10 mouse cellular contexts compared by ENCODE assay signal in the genomic region with DNA sequence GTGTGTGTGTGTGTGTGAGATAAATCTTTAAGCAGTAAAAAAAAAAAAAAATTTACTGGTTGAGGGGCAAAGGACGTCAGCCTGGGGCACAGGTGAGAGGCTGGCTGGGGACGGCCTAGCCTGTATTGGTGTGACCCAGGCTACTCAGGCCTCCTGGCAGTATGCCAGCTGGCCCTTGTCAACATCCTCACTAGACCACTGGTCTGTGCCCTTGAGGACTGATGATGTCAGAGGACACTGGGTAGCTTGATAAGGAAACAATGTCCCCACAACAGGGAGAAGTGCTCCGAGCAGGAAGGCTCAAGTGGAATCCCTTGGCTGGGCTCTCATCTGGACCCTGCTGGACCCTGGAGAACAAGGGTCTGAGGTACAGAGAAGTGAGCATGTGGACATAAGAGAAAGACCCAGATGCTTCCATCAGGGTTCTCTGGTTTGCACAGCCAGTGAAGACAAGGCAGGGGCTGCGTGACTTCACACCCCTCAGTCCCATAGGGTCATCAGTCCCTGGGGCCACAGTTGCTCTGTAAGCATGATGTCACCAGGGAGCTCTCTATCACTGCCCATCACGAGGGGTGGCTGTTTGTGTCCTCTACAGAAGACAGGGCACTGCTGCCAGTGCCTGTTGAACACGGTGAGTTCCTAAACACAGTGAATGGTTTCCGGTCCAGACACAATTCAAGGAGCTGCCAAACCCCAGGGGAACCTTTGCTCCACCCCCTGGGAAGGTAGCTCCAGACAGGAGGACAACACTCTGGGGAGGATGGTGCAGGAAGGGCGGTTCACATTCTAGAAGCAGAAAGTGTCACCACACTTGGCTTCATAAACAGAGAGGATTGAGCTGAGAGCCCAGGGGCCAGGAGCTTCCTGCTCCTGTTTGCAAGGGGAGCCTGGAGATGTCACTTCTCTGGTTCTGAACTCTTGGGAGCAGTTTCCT. TPM values are rescaled to one million over a fixed set of nuclear protein-coding genes. Genes with fewer than 3 reads are reported as not detected.
A peak's percentile ranks its signal among the peaks of the same experiment; 100 is the strongest.
DNase-seq lines count a peak whose midpoint lies in the region; ATAC-seq and TF ChIP-seq lines count a peak whose summit lies in the region.
"Had no signal": no experiment of that assay in that cellular context is flagged by ENCODE, and none has a peak within 500 bp of the region (broad histone marks: within the 10 kb centered on the region; RNA-seq: fewer than 3 reads in every experiment).

No protein-coding gene starts in this region.

- WGBS in lung, embryonic 14.5 days = 37% methylated on average over 8 of the region's 8 CpGs
- WGBS in forebrain, embryonic 16.5 days = 74% methylated on average over 8 of the region's 8 CpGs

- H3K27ac ChIP-seq in CH12.LX (ENCODE audit: insufficient read depth, low read depth) = no peak overlapping the region
- no peak overlapping the region for H3K27ac ChIP-seq in lung, embryonic 14.5 days (ENCODE audit: low read depth)
- no peak overlapping the region for H3K27ac ChIP-seq in forebrain, embryonic 16.5 days (ENCODE audit: low read length)
- H3K27ac ChIP-seq: forebrain, embryonic 15.5 days had no signal

- no peak for ATAC-seq in lung, embryonic 14.5 days (ENCODE audit: insufficient read depth)
- ATAC-seq in forebrain, embryonic 16.5 days = no peak
- ATAC-seq: forebrain, embryonic 15.5 days had no signal

- dilution Hi-C loops in CH12.LX (cut with MboI; ENCODE audit: extremely low pct_ligation_motif_present, extremely low pct_unique_long_range_greater_than_20kb, low sequenced_read_pairs) = no loop called here

- H3K4me1 ChIP-seq in CH12.LX (ENCODE audit: control insufficient read depth in 1 of 2, insufficient read depth in 2 of 2) = peaks cover 32 to 47% of the 10 kb centered on the region in 2 experiments
- H3K4me1 ChIP-seq in lung, embryonic 14.5 days (ENCODE audit: insufficient read depth) = no peaks in the 10 kb centered on the region
- H3K4me1 ChIP-seq in forebrain, embryonic 16.5 days (replicated peaks; ENCODE audit: control insufficient read depth, insufficient read depth, low read length) = no peaks in the 10 kb centered on the region
- H3K4me1 ChIP-seq: forebrain, embryonic 15.5 days had no signal

- no peak for TF ChIP-seq CTCF in CH12.LX (conservative IDR thresholded peaks at IDR 0.05 in 1 of 2, IDR thresholded peaks at IDR 0.05 in 1 of 2; ENCODE audit: low read depth in 2 of 2, low read length in 2 of 2)
- TF ChIP-seq CTCF in lung, embryonic 14.5 days (IDR thresholded peaks at IDR 0.05; ENCODE audit: low read depth) = no peak

- in situ Hi-C loops in CH12.LX (cut with MboI; ENCODE audit: low pct_ligation_motif_present, low pct_unique_long_range_greater_than_20kb, low sequenced_read_pairs) = no loop called here

- no peak for DNase-seq in CH12.LX (ENCODE audit: extremely low read depth)
- DNase-seq in heart, adult 11 months = peak; percentile 98
- DNase-seq in kidney, adult 18-20 months = peak; percentile 60
- peak; percentile 51 for DNase-seq in lung, embryonic 14.5 days
- DNase-seq in frontal cortex, adult 2 months (ENCODE audit: extremely low spot score in 1 of 2, low spot score in 1 of 2) = no peak
- DNase-seq in adipocyte (ENCODE audit: low spot score) = no peak
- no peak for DNase-seq in thymus, postnatal 0 days (ENCODE audit: low spot score)
- DNase-seq: cerebellum, adult 11 months had no signal

- H3K27me3 ChIP-seq in CH12.LX (replicated peaks) = peaks cover under 1% of the 10 kb centered on the region
- H3K27me3 ChIP-seq in lung, embryonic 14.5 days (ENCODE audit: insufficient read depth, low read length) = no peaks in the 10 kb centered on the region
- no peaks in the 10 kb centered on the region for H3K27me3 ChIP-seq in forebrain, embryonic 16.5 days (replicated peaks; ENCODE audit: control insufficient read depth, insufficient read depth, low read length)
- H3K27me3 ChIP-seq: forebrain, embryonic 15.5 days had no signal

- H3K79me2 ChIP-seq in CH12.LX (replicated peaks; ENCODE audit: control insufficient read depth, extremely low read depth, insufficient read depth, poor library complexity, severe bottlenecking) = no peaks in the 10 kb centered on the region

- no peak overlapping the region for H3K9ac ChIP-seq in CH12.LX (ENCODE audit: insufficient read depth, low read depth)
- H3K9ac ChIP-seq in lung, embryonic 14.5 days = no peak overlapping the region
- no peak overlapping the region for H3K9ac ChIP-seq in forebrain, embryonic 16.5 days (replicated peaks; ENCODE audit: low read depth, low read length)
- H3K9ac ChIP-seq: forebrain, embryonic 15.5 days had no signal

- H3K9me3 ChIP-seq in CH12.LX (replicated peaks; ENCODE audit: low read length) = no peaks in the 10 kb centered on the region
- H3K9me3 ChIP-seq in lung, embryonic 14.5 days (ENCODE audit: low read depth, low read length) = no peaks in the 10 kb centered on the region
- H3K9me3 ChIP-seq in forebrain, embryonic 16.5 days (ENCODE audit: control insufficient read depth, low read length) = no peaks in the 10 kb centered on the region
- H3K9me3 ChIP-seq: forebrain, embryonic 15.5 days had no signal

- TF ChIP-seq POLR2A in CH12.LX (IDR thresholded peaks at IDR 0.05; ENCODE audit: low read depth, low read length) = no peak

- H3K4me3 ChIP-seq in CH12.LX (replicated peaks in 1 of 3; ENCODE audit: low read depth in 2 of 3, low read length in 2 of 3, poor library complexity in 1 of 3) = no peak overlapping the region
- H3K4me3 ChIP-seq in lung, embryonic 14.5 days (ENCODE audit: low read depth, low read length) = no peak overlapping the region
- H3K4me3 ChIP-seq in forebrain, embryonic 16.5 days (replicated peaks; ENCODE audit: low read length) = no peak overlapping the region
- H3K4me3 ChIP-seq: forebrain, embryonic 15.5 days had no signal

- no peak for TF ChIP-seq EP300 in CH12.LX (IDR thresholded peaks at IDR 0.05; ENCODE audit: low read length)

- no peak overlapping the region for H3K4me2 ChIP-seq in CH12.LX (ENCODE audit: insufficient read depth, low read depth, poor library complexity, severe bottlenecking)
- no peak overlapping the region for H3K4me2 ChIP-seq in lung, embryonic 14.5 days
- H3K4me2 ChIP-seq in forebrain, embryonic 16.5 days (ENCODE audit: low read length) = no peak overlapping the region
- H3K4me2 ChIP-seq: forebrain, embryonic 15.5 days had no signal

- no peaks in the 10 kb centered on the region for H3K36me3 ChIP-seq in CH12.LX (replicated peaks in 1 of 2; ENCODE audit: control insufficient read depth in 1 of 2, insufficient read depth in 1 of 2, low read length in 1 of 2)
- no peaks in the 10 kb centered on the region for H3K36me3 ChIP-seq in lung, embryonic 14.5 days (ENCODE audit: insufficient read depth)
- H3K36me3 ChIP-seq in forebrain, embryonic 16.5 days (ENCODE audit: control insufficient read depth, insufficient read depth) = no peaks in the 10 kb centered on the region
- H3K36me3 ChIP-seq: forebrain, embryonic 15.5 days had no signal

- TF ChIP-seq RAD21 in CH12.LX (IDR thresholded peaks at IDR 0.05; ENCODE audit: low read depth, low read length) = no peak

TF ChIP-seq in CH12.LX, 34 proteins besides CTCF, POLR2A, EP300 and RAD21:
- TF ChIP-seq JUN (IDR thresholded peaks at IDR 0.05; ENCODE audit: insufficient read depth, low read depth, low read length) (no peak), BHLHE40 (IDR thresholded peaks at IDR 0.05; ENCODE audit: low read depth, low read length) (0 out of 2 replicates have a peak, but pooled peaks have one; percentile 14)

RNA-seq across cellular contexts. Expression of a gene that starts 12.8 kb away (rescaled TPM):
- total RNA-seq in CH12.LX (2012; rRNA removed) (not detected in 2 replicates), CH12.LX (2014; rRNA removed) (not detected in 2 replicates)
- 0.10 and 0.20 TPM in 2 replicates for polyA plus RNA-seq in CH12.LX (2012; ENCODE audit: insufficient read length, low read depth)
- 0.30 and 0.92 TPM in 2 replicates for polyA plus RNA-seq in lung, embryonic 14.5 days (2014; fragmentation: Nextera tagmentation; extraction: Ambion mirVana)
- 21.3 and 21.5 TPM in 2 replicates for polyA plus RNA-seq in forebrain, embryonic 16.5 days (2015; fragmentation: Nextera tagmentation; extraction: Ambion mirVana)
- 87.1 and 88.6 TPM in 2 replicates for polyA plus RNA-seq in frontal cortex, adult 2 months (2012; rRNA removed)
- polyA plus RNA-seq in thymus, postnatal 0 days (2015; fragmentation: Nextera tagmentation; extraction: Ambion mirVana) = 0.14 and 0.21 TPM in 2 replicates

RNA-seq across cellular contexts. Expression of a gene that starts 29.1 kb away (rescaled TPM):
- total RNA-seq in CH12.LX (2012; rRNA removed) = 0.25 TPM in 2 replicates
- total RNA-seq in CH12.LX (2014; rRNA removed) = 0.51 and 0.62 TPM in 2 replicates
- 2.4 and 3.0 TPM in 2 replicates for polyA plus RNA-seq in CH12.LX (2012; ENCODE audit: insufficient read length, low read depth)
- polyA plus RNA-seq in lung, embryonic 14.5 days (2014; fragmentation: Nextera tagmentation; extraction: Ambion mirVana) = not detected in 2 replicates
- 0.24 TPM in 1 of 2 replicates, not detected in the other for polyA plus RNA-seq in forebrain, embryonic 16.5 days (2015; fragmentation: Nextera tagmentation; extraction: Ambion mirVana)
- polyA plus RNA-seq in frontal cortex, adult 2 months (2012; rRNA removed) = 0.50 and 1.0 TPM in 2 replicates
- 0.76 and 0.82 TPM in 2 replicates for polyA plus RNA-seq in thymus, postnatal 0 days (2015; fragmentation: Nextera tagmentation; extraction: Ambion mirVana)
- polyA plus RNA-seq: forebrain, embryonic 15.5 days had no signal

RNA-seq across cellular contexts. Expression of a gene that starts 40.4 kb away (rescaled TPM):
- total RNA-seq in CH12.LX (2012; rRNA removed) (1.5 and 1.7 TPM in 2 replicates), CH12.LX (2014; rRNA removed) (6.1 and 6.3 TPM in 2 replicates)
- polyA plus RNA-seq in CH12.LX (2012; ENCODE audit: insufficient read length, low read depth) = 6.7 and 10.2 TPM in 2 replicates
- 0.54 TPM in 1 of 2 replicates, not detected in the other for polyA plus RNA-seq in lung, embryonic 14.5 days (2014; fragmentation: Nextera tagmentation; extraction: Ambion mirVana)
- polyA plus RNA-seq in forebrain, embryonic 16.5 days (2015; fragmentation: Nextera tagmentation; extraction: Ambion mirVana) = 1.9 and 2.1 TPM in 2 replicates
- polyA plus RNA-seq in frontal cortex, adult 2 months (2012; rRNA removed) = 23.1 and 23.6 TPM in 2 replicates
- polyA plus RNA-seq in thymus, postnatal 0 days (2015; fragmentation: Nextera tagmentation; extraction: Ambion mirVana) = 5.3 and 5.9 TPM in 2 replicates

Comparison
In these comparisons a context has a peak if more than half of its experiments do, and no peak if none do; other contexts are left out.
1. DNase-seq: peak in heart, adult 11 months (single experiment), kidney, adult 18-20 months (single experiment) and lung, embryonic 14.5 days (single experiment); none in CH12.LX (single experiment), frontal cortex, adult 2 months (0 of 2), adipocyte (single experiment) and thymus, postnatal 0 days (single experiment).
2. RNA of a gene that starts 12.8 kb away (polyA plus RNA-seq): 87.1 to 88.6 TPM in frontal cortex, adult 2 months and 21.3 to 21.5 TPM in forebrain, embryonic 16.5 days; 0.30 to 0.92 TPM in lung, embryonic 14.5 days, 0.10 to 0.20 TPM in CH12.LX and 0.14 to 0.21 TPM in thymus, postnatal 0 days; every median in the first group is over 10 times any median in the second.